In the genomic region with DNA sequence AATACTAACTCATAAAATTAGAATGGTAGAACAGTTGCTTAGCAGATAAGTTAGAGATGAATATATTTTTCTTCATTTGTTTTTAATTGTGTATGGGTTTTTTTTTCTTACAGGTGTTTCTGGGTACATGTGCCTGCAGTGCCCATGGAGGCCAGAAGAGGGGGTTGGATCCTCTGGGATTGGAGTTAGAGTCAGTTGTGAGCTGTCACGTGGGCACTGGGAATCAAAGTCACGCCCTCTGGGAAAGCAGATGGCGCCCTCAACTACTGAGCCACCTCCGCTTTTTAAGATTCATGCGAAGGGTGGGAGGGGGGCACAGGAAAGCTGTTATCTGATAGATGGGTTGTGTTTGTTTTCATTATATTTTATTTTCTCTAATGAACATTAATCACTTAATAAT, we compare ENCODE assay signal across 17 mouse cellular contexts.
A peak's percentile ranks its signal among the peaks of the same experiment; 100 is the strongest.
DNase-seq lines count a peak whose midpoint lies in the region; ATAC-seq and TF ChIP-seq lines count a peak whose summit lies in the region.
"Had no signal": no experiment of that assay in that cellular context is flagged by ENCODE, and none has a peak within 500 bp of the region (broad histone marks: within the 10 kb centered on the region; RNA-seq: fewer than 3 reads in every experiment).

No protein-coding gene starts in this region.

- ATAC-seq in erythroblast, adult 5-6 weeks (replicated peaks; ENCODE audit: low FRiP score, poor library complexity, severe bottlenecking): no peak
- ATAC-seq: lung, postnatal 0 days had no signal

- no peak for DNase-seq in gastrocnemius, adult 2 months
- no peak for DNase-seq in gastrocnemius, postnatal 10 days
- DNase-seq in layer of hippocampus, adult 2 months (ENCODE audit: low spot score in 2 of 2): peak in 1 of 2 experiments; percentile 56
- no peak for DNase-seq in layer of hippocampus, postnatal 14 days (ENCODE audit: low spot score in 2 of 2)
- DNase-seq in ZHBTc4 (ENCODE audit: low read depth, low spot score) (peak; percentile 65), adipocyte (ENCODE audit: low spot score) (no peak)
- DNase-seq: cerebellum, adult 11-12 months; kidney, adult 9 months; liver, embryonic 13.5 days had no signal

- peaks cover 87% of the 10 kb centered on the region for H3K79me2 ChIP-seq in C2C12 (ENCODE audit: control insufficient read depth, insufficient read depth)

- TF ChIP-seq CTCF in gastrocnemius, adult 2 months (IDR thresholded peaks at IDR 0.05): peak; percentile 34
- peak; percentile 74 for TF ChIP-seq CTCF in layer of hippocampus, adult 2 months (conservative IDR thresholded peaks at IDR 0.05)
- no peak for TF ChIP-seq CTCF in C2C12 (IDR thresholded peaks at IDR 0.05; ENCODE audit: control insufficient read depth, insufficient read depth, insufficient read length)

- peaks cover 28% of the 10 kb centered on the region for H3K79me3 ChIP-seq in C2C12 (ENCODE audit: low read depth)

- no peak overlapping the region for H3K4me3 ChIP-seq in gastrocnemius, adult 2 months
- H3K4me3 ChIP-seq in layer of hippocampus, adult 2 months: no peak overlapping the region
- H3K4me3 ChIP-seq in C2C12 (ENCODE audit: insufficient read depth, poor library complexity, severe bottlenecking): no peak overlapping the region
- H3K4me3 ChIP-seq: embryonic facial prominence, embryonic 13.5 days; heart, embryonic 15.5 days; hindbrain, embryonic 13.5 days; liver, embryonic 13.5 days; megakaryocyte, embryonic 14.5 days; neural tube, embryonic 13.5 days had no signal

- no peaks in the 10 kb centered on the region for H3K36me3 ChIP-seq in C2C12 (ENCODE audit: control insufficient read depth, insufficient read depth)
- H3K36me3 ChIP-seq: embryonic facial prominence, embryonic 13.5 days; heart, embryonic 15.5 days; hindbrain, embryonic 13.5 days; liver, embryonic 13.5 days; neural tube, embryonic 13.5 days had no signal

- H3K27me3 ChIP-seq in C2C12 (ENCODE audit: control insufficient read depth, insufficient read depth, insufficient read length): no peaks in the 10 kb centered on the region
- H3K27me3 ChIP-seq: embryonic facial prominence, embryonic 13.5 days; heart, embryonic 15.5 days; hindbrain, embryonic 13.5 days; liver, embryonic 13.5 days; megakaryocyte, embryonic 14.5 days; neural tube, embryonic 13.5 days had no signal

- intact Hi-C loops in gastrocnemius, adult 2 months (cut with DNase I): loop anchor here (10.0 kb wide), 1 partner anchor 178 kb away; no protein-coding TSS in a partner anchor

- H3K27ac ChIP-seq in gastrocnemius, adult 2 months: no peak overlapping the region
- peak overlapping the region; percentile 65 for H3K27ac ChIP-seq in layer of hippocampus, adult 2 months
- H3K27ac ChIP-seq: embryonic facial prominence, embryonic 13.5 days; heart, embryonic 15.5 days; hindbrain, embryonic 13.5 days; liver, embryonic 13.5 days; neural tube, embryonic 13.5 days had no signal

- no peak overlapping the region for H3ac ChIP-seq in C2C12 (ENCODE audit: control insufficient read depth, insufficient read length, low read depth)

TF ChIP-seq in C2C12, 6 proteins besides CTCF, POLR2A, EP300 and RAD21:
- TF ChIP-seq MYOG (IDR thresholded peaks at IDR 0.05; ENCODE audit: control insufficient read depth, extremely low read depth, insufficient read length) (no peak), MAX (IDR thresholded peaks at IDR 0.05) (no peak), USF1 (IDR thresholded peaks at IDR 0.05; ENCODE audit: low read depth) (peak; percentile 30)
